Mouse (Mus musculus) embryonic facial prominence, embryonic 14.5 days (tissue): Measurements from ENCODE around the gene Dysf. TPM values are rescaled to one million over a fixed set of nuclear protein-coding genes. Genes with fewer than 3 reads are reported as not detected.
A peak's percentile ranks its signal among the peaks of the same experiment; 100 is the strongest.

ENCODE experiments used
- ATAC-seq: fragments of 200-750 bp; cut with Nextera tagmentation; 2 replicates; pipeline ENCODE4 v1.8.0; 2017; ENCODE audit warnings: low read depth, moderate number of reproducible peaks, moderate TSS enrichment
- DNase-seq: peaks from one replicate; pipeline ENCODE4 v3.0.0-alpha.2; 2015; ENCODE audit warnings: low spot score
- H3K27ac ChIP-seq: fragments of 300-500 bp; sonication (generic); replicated peaks from 2 replicates; pipeline ENCODE4 v1.5.1; 2014; ENCODE audit warnings: low read depth, mild to moderate bottlenecking, low read length, moderate library complexity
- H3K27me3 ChIP-seq: fragments of 300-500 bp; sonication (generic); replicated peaks from 2 replicates; pipeline ENCODE4 v1.6.1; 2014; ENCODE audit warnings: low read length; ENCODE audit not compliant: control insufficient read depth, insufficient read depth
- H3K36me3 ChIP-seq: fragments of 300-500 bp; sonication (generic); 2 replicates; pipeline ENCODE4 v1.6.1; 2014; ENCODE audit warnings: low read length, mixed read lengths; ENCODE audit not compliant: control insufficient read depth, insufficient read depth
- H3K4me1 ChIP-seq: fragments of 300-500 bp; sonication (generic); 2 replicates; pipeline ENCODE4 v1.6.1; 2014; ENCODE audit warnings: antibody characterized with exemption, low read length; ENCODE audit not compliant: control insufficient read depth, insufficient read depth
- H3K4me2 ChIP-seq: fragments of 300-500 bp; sonication (generic); 2 replicates; pipeline ENCODE4 v1.6.1; 2014; ENCODE audit warnings: low read depth, mild to moderate bottlenecking, low read length, moderate library complexity, mixed read lengths
- H3K4me3 ChIP-seq: fragments of 300-500 bp; sonication (generic); 2 replicates; pipeline ENCODE4 v1.5.1; 2014; ENCODE audit warnings: low read depth, mild to moderate bottlenecking, low read length
- H3K9ac ChIP-seq: fragments of 300-500 bp; sonication (generic); 2 replicates; pipeline ENCODE4 v1.6.1; 2014; ENCODE audit warnings: low read depth, mild to moderate bottlenecking, low read length, moderate library complexity, mixed read lengths
- H3K9me3 ChIP-seq: fragments of 300-500 bp; sonication (generic); 2 replicates; pipeline ENCODE4 v1.6.1; 2016; ENCODE audit warnings: low read length; ENCODE audit not compliant: control insufficient read depth
- WGBS: fragments of 180-500 bp; shearing (Covaris S2); extraction: QIAGEN DNeasy Blood & Tissue Kit; methylation state at CpG from one replicate; pipeline ENCODE4 v1.1.7; 2014; 5-methylcytosine and 5-hydroxymethylcytosine counted together
- polyA plus RNA-seq: library from polyadenylated mRNA; unstranded; fragments of >200 nt; fragmentation: Nextera tagmentation; extraction: Ambion mirVana; gene quantifications from 2 replicates; pipeline ENCODE4 v1.2.1, GENCODE M21; 2014

Gene Dysf
- polyA plus RNA-seq, 1 experiment from 2014 or later: 17.0 TPM

DNA sequence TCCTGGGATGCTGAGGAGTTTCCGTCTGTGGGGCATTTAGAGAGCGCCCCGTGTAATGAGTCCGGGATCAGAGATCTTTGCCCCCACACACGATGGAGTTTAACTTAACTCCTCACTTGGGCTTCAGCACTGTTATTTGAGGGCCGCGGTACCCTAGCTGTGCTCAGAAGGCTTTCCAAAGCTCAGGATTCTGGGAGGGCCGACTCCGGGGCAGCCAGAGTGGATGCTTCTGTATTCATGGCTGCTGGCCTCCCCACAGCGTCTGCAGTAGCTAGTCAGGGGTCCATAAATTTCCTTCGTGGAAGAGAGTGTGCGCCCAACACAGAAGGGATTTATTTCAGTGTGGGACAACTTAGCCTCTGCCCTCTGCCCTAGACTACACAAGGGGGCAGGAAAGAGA is 97.7 kb downstream of the Dysf start:
- H3K4me1 ChIP-seq: peaks cover 30% of the 10 kb centered on the region
- DNase-seq (no peak), ATAC-seq (peak; percentile 12; the same call in 1 of the 2 replicates)
- H3K9ac ChIP-seq: peak overlapping the region; percentile 55
- no peaks in the 10 kb centered on the region for H3K9me3 ChIP-seq
- peak overlapping the region; percentile 72 for H3K4me2 ChIP-seq
- H3K36me3 ChIP-seq: no peaks in the 10 kb centered on the region
- peak overlapping the region; percentile 73 for H3K27ac ChIP-seq
- WGBS: 5% methylated on average over 12 of the region's 12 CpGs
- H3K27me3 ChIP-seq: peaks cover 4% of the 10 kb centered on the region; the same call in 1 of the 2 replicates
- peak overlapping the region; percentile 37 for H3K4me3 ChIP-seq

- no peaks in the 10 kb centered on the region for H3K36me3 ChIP-seq
- no peak overlapping the region for H3K9ac ChIP-seq
- peak; percentile 62 for DNase-seq
- peaks cover 24% of the 10 kb centered on the region for H3K4me1 ChIP-seq
- no peak overlapping the region for H3K4me3 ChIP-seq
- no peaks in the 10 kb centered on the region for H3K27me3 ChIP-seq
- no peak overlapping the region for H3K4me2 ChIP-seq
- peak overlapping the region; percentile 50; the same call in 1 of the 2 replicates for H3K27ac ChIP-seq
- no peak for ATAC-seq
- H3K9me3 ChIP-seq: no peaks in the 10 kb centered on the region
- 44% methylated on average over 6 of the region's 6 CpGs for WGBS
These were observed 102.0 kb downstream of the Dysf start for GRCm38 (mm10) chr6:84110377-84110776.

- H3K27ac ChIP-seq: 0 out of 2 replicates have a peak overlapping the region, but pooled peaks have one; percentile 50
- DNase-seq: peak; percentile 78
- H3K4me3 ChIP-seq: no peak overlapping the region
- H3K4me2 ChIP-seq: no peak overlapping the region
- ATAC-seq: 0 out of 2 replicates have a peak, but pooled peaks have one; percentile 27
- no peaks in the 10 kb centered on the region for H3K27me3 ChIP-seq
- no peak overlapping the region for H3K9ac ChIP-seq
- H3K9me3 ChIP-seq: no peaks in the 10 kb centered on the region
- WGBS: 59% methylated on average over 11 of the region's 11 CpGs
- H3K4me1 ChIP-seq: peaks cover 23% of the 10 kb centered on the region
- H3K36me3 ChIP-seq: no peaks in the 10 kb centered on the region
These were observed 102.7 kb downstream of the Dysf start for GRCm38 (mm10) chr6:84111106-84111505.

DNA sequence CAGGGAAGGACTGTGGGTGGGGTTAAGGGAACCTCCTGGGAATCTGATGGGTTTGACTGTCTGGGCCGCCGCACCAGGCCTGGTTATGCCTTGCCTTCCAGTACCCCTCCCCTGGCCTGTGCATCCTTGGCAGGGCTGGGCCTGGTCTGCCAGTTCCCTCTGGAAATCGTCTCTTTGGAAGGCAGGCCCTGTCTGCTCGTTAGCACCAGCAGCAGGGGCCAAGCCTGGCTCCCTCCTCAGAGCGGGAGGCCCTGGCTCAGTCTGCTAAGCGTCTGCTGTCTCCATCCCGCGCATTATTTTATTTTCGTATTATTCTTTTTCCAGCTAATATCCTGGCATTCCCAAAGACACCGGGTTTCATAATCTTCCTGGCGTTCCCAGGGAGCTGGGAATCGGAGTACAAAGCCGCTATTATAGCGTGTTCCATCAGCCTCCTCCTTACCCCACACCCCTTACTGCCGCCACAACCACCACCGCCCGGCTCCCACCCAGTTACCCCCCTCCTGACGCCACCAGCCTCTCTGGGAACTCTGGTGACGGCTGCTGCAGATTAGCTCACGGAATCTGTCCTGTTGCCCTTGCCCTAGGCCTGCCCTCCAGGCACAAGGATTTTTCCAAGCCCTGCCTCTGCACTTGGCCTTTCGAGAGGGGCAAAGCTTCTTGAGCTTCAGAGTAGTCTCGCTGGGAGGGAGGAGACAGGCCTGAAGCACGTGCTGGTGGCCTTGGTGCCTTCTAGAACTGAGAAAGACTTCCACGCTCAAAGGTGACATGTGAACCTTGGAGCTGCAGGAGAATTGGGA is 111.5 kb downstream of the Dysf start:
- WGBS: 39% methylated on average over 24 of the region's 24 CpGs
- ATAC-seq: peak; percentile 41
- H3K27ac ChIP-seq: peak overlapping the region; percentile 63

GRCm38 (mm10) chr6:84124609-84125008 is 116.2 kb downstream of the Dysf start:
- Histone ChIP-seq H3K4me1 (peaks cover 8% of the 10 kb centered on the region; the same call in 1 of the 2 replicates), H3K4me3 (no peak overlapping the region), H3K27ac (no peak overlapping the region), H3K9ac (no peak overlapping the region), H3K9me3 (no peaks in the 10 kb centered on the region), H3K4me2 (no peak overlapping the region), H3K27me3 (no peaks in the 10 kb centered on the region), H3K36me3 (no peaks in the 10 kb centered on the region)
- DNase-seq: no peak
- 73% methylated on average over 6 of the region's 9 CpGs for WGBS
- ATAC-seq: no peak

More for the DNA sequence above, 111.5 kb downstream of the Dysf start:
- no peak overlapping the region for H3K4me3 ChIP-seq
- H3K9ac ChIP-seq: no peak overlapping the region
- H3K36me3 ChIP-seq: no peaks in the 10 kb centered on the region
- H3K4me2 ChIP-seq: no peak overlapping the region
- no peaks in the 10 kb centered on the region for H3K27me3 ChIP-seq
- H3K4me1 ChIP-seq: peaks cover 28% of the 10 kb centered on the region; the same call in 1 of the 2 replicates
- no peaks in the 10 kb centered on the region for H3K9me3 ChIP-seq
- no peak for DNase-seq

DNA sequence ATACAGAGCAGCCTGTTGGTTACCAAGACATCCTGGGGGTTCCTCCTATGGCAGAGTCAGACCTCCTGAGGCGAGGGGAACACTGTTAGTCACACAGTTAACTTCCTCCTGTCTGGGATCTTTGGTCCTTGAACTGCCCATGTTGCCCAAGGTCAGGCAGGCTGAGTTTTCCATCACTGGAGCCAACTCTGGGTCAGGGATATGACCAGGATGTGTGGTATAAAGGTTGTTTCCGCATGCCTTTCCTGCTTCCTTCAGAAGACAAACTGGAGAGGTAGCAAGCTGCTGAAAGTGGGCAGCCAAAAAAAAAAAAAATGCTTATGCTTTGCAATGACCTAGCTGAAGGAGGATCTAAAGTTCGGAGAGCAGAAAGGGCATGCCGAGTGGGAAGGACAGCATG is 116.7 kb downstream of the Dysf start:
- H3K4me2 ChIP-seq: no peak overlapping the region
- DNase-seq (no peak), ATAC-seq (no peak)
- no peak overlapping the region for H3K27ac ChIP-seq
- H3K4me3 ChIP-seq: no peak overlapping the region
- H3K9ac ChIP-seq: no peak overlapping the region
- no peaks in the 10 kb centered on the region for H3K9me3 ChIP-seq
- H3K27me3 ChIP-seq: no peaks in the 10 kb centered on the region
- H3K36me3 ChIP-seq: no peaks in the 10 kb centered on the region
- H3K4me1 ChIP-seq: peaks cover 3% of the 10 kb centered on the region; the same call in 1 of the 2 replicates
- WGBS: 74% methylated on average over 4 of the region's 4 CpGs

DNA sequence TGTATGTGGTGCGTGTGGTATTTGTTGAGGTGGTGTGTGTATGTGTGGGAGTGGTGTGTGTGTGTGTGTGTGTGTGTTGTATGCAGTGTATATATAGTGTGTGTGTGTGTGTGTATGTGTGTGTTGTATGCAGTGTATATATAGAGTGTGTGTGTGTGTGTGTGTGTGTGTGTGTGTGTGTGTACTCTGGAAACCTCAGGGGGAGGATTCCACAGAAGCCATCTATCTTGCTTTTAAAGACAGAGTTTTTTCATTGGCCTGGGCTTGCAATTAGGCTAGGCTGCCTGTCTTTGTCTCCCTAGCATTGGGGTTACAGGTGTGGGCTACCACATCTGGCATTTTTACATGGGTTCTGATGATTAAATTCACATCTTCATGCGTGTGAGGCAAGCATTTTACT is 119.8 kb downstream of the Dysf start:
- Histone ChIP-seq H3K27me3 (no peaks in the 10 kb centered on the region), H3K4me2 (no peak overlapping the region), H3K27ac (no peak overlapping the region), H3K4me1 (peaks cover 7% of the 10 kb centered on the region), H3K36me3 (no peaks in the 10 kb centered on the region), H3K9me3 (no peaks in the 10 kb centered on the region), H3K9ac (no peak overlapping the region), H3K4me3 (no peak overlapping the region)
- ATAC-seq (no peak), DNase-seq (no peak)
- WGBS: 77% methylated on average over 2 of the region's 2 CpGs

GRCm38 (mm10) chr6:84130867-84131266 is 122.5 kb downstream of the Dysf start:
- Histone ChIP-seq H3K27me3 (no peaks in the 10 kb centered on the region), H3K4me3 (no peak overlapping the region), H3K4me2 (no peak overlapping the region), H3K9me3 (no peaks in the 10 kb centered on the region), H3K27ac (peak overlapping the region; percentile 54; the same call in 1 of the 2 replicates), H3K9ac (no peak overlapping the region), H3K36me3 (no peaks in the 10 kb centered on the region), H3K4me1 (peaks cover 19% of the 10 kb centered on the region)
- WGBS: 82% methylated on average over 4 of the region's 4 CpGs
- DNase-seq (no peak), ATAC-seq (no peak)
